Mouse (Mus musculus) MEL (cell line): ENCODE results near the gene Baiap2. TPM values are rescaled to one million over a fixed set of nuclear protein-coding genes. Genes with fewer than 3 reads are reported as not detected.

Source experiments
- DNase-seq: peaks from one replicate; pipeline ENCODE4 v3.0.0; 2011; ENCODE audit warnings: low read depth, low spot score
- H3K27ac ChIP-seq: 2 replicates; pipeline ENCODE4 v1.5.1; 2012; ENCODE audit warnings: low read depth, mild to moderate bottlenecking, control low read depth, low read length, moderate library complexity; ENCODE audit not compliant: control insufficient read depth
- H3K27me3 ChIP-seq, 2 experiments: fragments of 150-350 bp in 1 of 2; sonication (generic) in 1 of 2; 2 replicates each; pipeline ENCODE4 v1.6.1; 2012; ENCODE audit warnings: low read length in 2 of 2, mild to moderate bottlenecking in 2 of 2, improper control_type of control experiment in 1 of 2, moderate library complexity in 1 of 2; ENCODE audit not compliant: insufficient read depth in 2 of 2, control insufficient read depth in 1 of 2
- H3K36me3 ChIP-seq, 2 experiments: 2 replicates each; pipeline ENCODE4 v1.6.1; 2012 to 2014; ENCODE audit warnings: low read length in 2 of 2, improper control_type of control experiment in 1 of 2, inconsistent platforms in 1 of 2, mild to moderate bottlenecking in 1 of 2; ENCODE audit not compliant: insufficient read depth in 2 of 2, control insufficient read depth in 1 of 2
- H3K4me1 ChIP-seq, 2 experiments: fragments of 150-350 bp in 1 of 2; sonication (generic) in 1 of 2; 2 replicates each; pipeline ENCODE4 v1.6.1; 2012; ENCODE audit warnings: low read length in 2 of 2, improper control_type of control experiment in 1 of 2, mild to moderate bottlenecking in 1 of 2; ENCODE audit not compliant: insufficient read depth in 2 of 2, control insufficient read depth in 1 of 2
- H3K4me3 ChIP-seq, 2 experiments: fragments of 150-350 bp in 1 of 2; sonication (generic) in 1 of 2; 2 replicates each; pipeline ENCODE4 v1.5.1; 2012; ENCODE audit warnings: low read depth in 2 of 2, low read length in 2 of 2, mild to moderate bottlenecking in 2 of 2, moderate library complexity in 2 of 2, control low read depth in 1 of 2, improper control_type of control experiment in 1 of 2; ENCODE audit not compliant: control insufficient read depth in 1 of 2, insufficient read depth in 1 of 2
- H3K79me2 ChIP-seq: 2 replicates; pipeline ENCODE4 v1.6.1; 2012; ENCODE audit warnings: mild to moderate bottlenecking, low read length, moderate library complexity; ENCODE audit not compliant: control insufficient read depth, poor library complexity, insufficient read depth
- H3K9ac ChIP-seq: 2 replicates; pipeline ENCODE4 v1.6.1; 2012; ENCODE audit warnings: low read depth, mild to moderate bottlenecking, control low read depth, low read length, moderate library complexity; ENCODE audit not compliant: control insufficient read depth, poor library complexity, severe bottlenecking
- H3K9me3 ChIP-seq: fragments of 150-350 bp; sonication (generic); replicated peaks from 2 replicates; pipeline ENCODE4 v1.6.1; 2012; ENCODE audit warnings: mild to moderate bottlenecking, low read length, improper control_type of control experiment, moderate library complexity; ENCODE audit not compliant: insufficient read depth
- E2F4 ChIP-seq: IDR thresholded peaks from 2 replicates; pipeline ENCODE4 v1.6.1; 2011; ENCODE audit warnings: low read depth, low read length, improper control_type of control experiment, borderline replicate concordance
- EP300 ChIP-seq, 2 experiments: IDR thresholded peaks; 2 replicates each; pipeline ENCODE4 v1.6.1; 2011; ENCODE audit warnings: improper control_type of control experiment in 2 of 2, low read length in 2 of 2, low read depth in 1 of 2, mild to moderate bottlenecking in 1 of 2
- MAX ChIP-seq: IDR thresholded peaks from 2 replicates; pipeline ENCODE4 v1.6.1; 2011; ENCODE audit warnings: low read length, improper control_type of control experiment
- MXI1 ChIP-seq: IDR thresholded peaks from 2 replicates; pipeline ENCODE4 v1.6.1; 2011; ENCODE audit warnings: mild to moderate bottlenecking, low read depth, low read length, improper control_type of control experiment
- MYB ChIP-seq: IDR thresholded peaks from 2 replicates; pipeline ENCODE4 v1.6.1; 2011; ENCODE audit warnings: mild to moderate bottlenecking, low read depth, low read length, improper control_type of control experiment
- POLR2AphosphoS2 ChIP-seq: IDR thresholded peaks from 2 replicates; pipeline ENCODE4 v1.6.1; 2011; ENCODE audit warnings: low read length, improper control_type of control experiment
- SIN3A ChIP-seq: IDR thresholded peaks from 2 replicates; pipeline ENCODE4 v1.6.1; 2012; ENCODE audit warnings: low read length, improper control_type of control experiment, inconsistent platforms
- SMC3 ChIP-seq: IDR thresholded peaks from 2 replicates; pipeline ENCODE4 v1.6.1; 2011; ENCODE audit warnings: low read depth, low read length, improper control_type of control experiment
- TAL1 ChIP-seq: IDR thresholded peaks from 2 replicates; pipeline ENCODE4 v1.6.1; 2012; ENCODE audit warnings: mild to moderate bottlenecking, inconsistent platforms, low read length, moderate library complexity, mixed read lengths
- TCF12 ChIP-seq: IDR thresholded peaks from 2 replicates; pipeline ENCODE4 v1.6.1; 2014; ENCODE audit warnings: low read depth, mild to moderate bottlenecking, inconsistent platforms, low read length, improper control_type of control experiment, moderate library complexity
- USF1 ChIP-seq: IDR thresholded peaks from 2 replicates; pipeline ENCODE4 v1.6.1; 2014; ENCODE audit warnings: low read depth, mild to moderate bottlenecking, inconsistent platforms, low read length, improper control_type of control experiment, moderate library complexity
- ZC3H11A ChIP-seq: IDR thresholded peaks from 2 replicates; pipeline ENCODE4 v1.6.1; 2012; ENCODE audit warnings: low read depth, mild to moderate bottlenecking, inconsistent platforms, low read length, improper control_type of control experiment
- ZNF384 ChIP-seq: IDR thresholded peaks from 2 replicates; pipeline ENCODE4 v1.6.1; 2012; ENCODE audit warnings: low read depth, mild to moderate bottlenecking, inconsistent platforms, low read length, improper control_type of control experiment
- polyA plus RNA-seq, 2 experiments: library from polyadenylated mRNA; stranded (reverse) in 1 of 2; unstranded in 1 of 2; fragments of >175 nt in 1 of 2; fragments of >200 nt in 1 of 2; gene quantifications; 2 replicates each; pipeline versions ENCODE4 v1.2.1 to v1.2.4; 2012; ENCODE audit warnings: low replicate concordance in 2 of 2, low read depth in 1 of 2; ENCODE audit not compliant: insufficient read length in 2 of 2, insufficient read depth in 1 of 2, missing spikeins in 1 of 2
- total RNA-seq: library from RNA; depleted of rRNA; stranded (reverse); fragments of 300-350 nt; gene quantifications from 2 replicates; pipeline ENCODE4 v1.2.3, GENCODE M21; 2012

The Baiap2 gene
- total and polyA plus RNA-seq, 3 experiments: 27.5 to 31.3 TPM; not detected in 1

DNA sequence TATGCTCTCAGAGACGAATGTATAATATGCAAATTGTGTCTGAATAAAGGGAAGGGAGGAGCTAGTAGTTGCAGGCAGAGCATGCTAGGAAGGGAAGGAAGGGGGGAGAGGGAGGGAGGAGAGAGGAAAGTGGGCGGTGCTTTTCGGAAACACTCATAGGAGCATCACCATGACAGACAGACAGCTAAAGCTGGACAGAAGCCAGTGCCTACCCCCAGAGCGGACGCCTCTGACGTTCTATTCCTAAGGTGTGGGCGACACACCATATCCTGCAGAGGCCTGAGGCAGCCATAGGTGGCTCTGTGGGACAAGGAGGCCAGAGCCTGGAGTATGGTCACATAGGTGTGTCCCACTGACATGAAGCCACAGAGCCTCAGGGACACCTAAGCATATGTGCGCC is 97.9 kb downstream of the Baiap2 start:
- Histone ChIP-seq H3K9ac (no peak overlapping the region), H3K4me1 (no peaks in the 10 kb centered on the region), H3K4me3 (no peak overlapping the region), H3K36me3 (no peaks in the 10 kb centered on the region), H3K27ac (no peak overlapping the region), H3K9me3 (no peaks in the 10 kb centered on the region), H3K27me3 (no peaks in the 10 kb centered on the region; a peak in 1 of 4 replicates), H3K79me2 (no peaks in the 10 kb centered on the region)
- DNase-seq: peak; percentile 27
- TF ChIP-seq MXI1: no peak
- no peak for TF ChIP-seq TCF12
- TF ChIP-seq ZNF384: no peak
- no peak for TF ChIP-seq E2F4
- TF ChIP-seq TAL1: no peak
- TF ChIP-seq MYB: no peak
- no peak for TF ChIP-seq POLR2AphosphoS2
- no peak for TF ChIP-seq SIN3A
- no peak for TF ChIP-seq ZC3H11A
- TF ChIP-seq EP300 (IDR thresholded peaks at IDR 0.05; ENCODE audit: low read depth in 1 of 2, low read length in 2 of 2): no peak
- TF ChIP-seq SMC3: no peak

DNA sequence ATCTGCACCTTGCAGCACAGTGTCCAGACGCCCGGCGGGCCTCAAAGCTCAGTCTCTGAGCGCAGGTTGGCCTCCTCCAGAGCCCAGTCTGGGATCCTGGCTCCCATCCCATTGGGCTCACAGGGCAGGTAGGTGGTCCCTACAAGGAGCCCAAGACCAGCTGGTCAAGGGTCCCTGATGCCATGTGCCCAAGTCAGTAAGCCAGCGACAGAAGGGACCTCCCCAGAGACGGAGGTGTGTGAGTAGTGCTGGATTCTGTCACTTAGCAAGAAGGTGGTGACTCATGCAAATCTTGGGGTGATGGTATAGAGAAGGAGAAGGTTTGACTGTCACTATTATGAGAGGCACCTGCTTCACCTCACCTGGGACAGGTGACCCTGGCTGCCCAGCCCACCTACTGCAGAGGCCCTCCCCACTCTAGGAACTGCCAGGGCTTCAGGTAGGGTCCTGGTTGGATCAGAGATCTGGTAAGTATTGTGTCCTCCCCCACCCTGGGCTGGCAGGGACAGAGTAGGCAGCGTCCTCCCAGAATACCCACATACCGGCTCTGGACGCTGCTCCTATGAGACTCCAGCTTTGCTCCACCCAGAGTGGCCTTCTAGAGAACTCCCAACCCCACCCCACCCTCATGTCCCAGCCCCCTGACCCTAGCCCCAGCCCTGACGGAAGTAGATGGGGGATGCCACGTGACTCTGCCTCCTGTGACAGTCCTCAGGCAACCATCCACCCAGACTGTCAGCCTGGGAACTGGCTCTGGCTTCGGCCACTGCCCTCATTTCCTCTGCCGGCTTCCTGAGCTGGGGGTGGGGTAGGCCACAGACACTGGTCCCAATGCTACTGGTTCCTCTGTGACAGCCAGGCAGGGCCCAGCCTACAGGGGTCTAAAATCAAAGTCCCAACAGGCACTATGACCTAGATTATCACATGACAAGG is 98.9 kb downstream of the Baiap2 start:
- no peaks in the 10 kb centered on the region for H3K9me3 ChIP-seq
- H3K27ac ChIP-seq: no peak overlapping the region
- no peak overlapping the region for H3K4me3 ChIP-seq
- H3K4me1 ChIP-seq: no peaks in the 10 kb centered on the region
- no peak overlapping the region for H3K9ac ChIP-seq
- no peak for DNase-seq
- no peak for TF ChIP-seq MAX
- peak; percentile 37 for TF ChIP-seq USF1
- H3K27me3 ChIP-seq: no peaks in the 10 kb centered on the region; a peak in 1 of 4 replicates
- no peaks in the 10 kb centered on the region for H3K36me3 ChIP-seq
- H3K79me2 ChIP-seq: no peaks in the 10 kb centered on the region
